Mouse (Mus musculus): Measurements from ENCODE around the gene Gm20605. TPM values are rescaled to one million over a fixed set of nuclear protein-coding genes. Genes with fewer than 3 reads are reported as not detected.

The Gm20605 gene
- polyA plus RNA-seq (2014; fragmentation: Nextera tagmentation; extraction: Ambion mirVana): 4.6 and 6.6 TPM in 2 replicates

DNA sequence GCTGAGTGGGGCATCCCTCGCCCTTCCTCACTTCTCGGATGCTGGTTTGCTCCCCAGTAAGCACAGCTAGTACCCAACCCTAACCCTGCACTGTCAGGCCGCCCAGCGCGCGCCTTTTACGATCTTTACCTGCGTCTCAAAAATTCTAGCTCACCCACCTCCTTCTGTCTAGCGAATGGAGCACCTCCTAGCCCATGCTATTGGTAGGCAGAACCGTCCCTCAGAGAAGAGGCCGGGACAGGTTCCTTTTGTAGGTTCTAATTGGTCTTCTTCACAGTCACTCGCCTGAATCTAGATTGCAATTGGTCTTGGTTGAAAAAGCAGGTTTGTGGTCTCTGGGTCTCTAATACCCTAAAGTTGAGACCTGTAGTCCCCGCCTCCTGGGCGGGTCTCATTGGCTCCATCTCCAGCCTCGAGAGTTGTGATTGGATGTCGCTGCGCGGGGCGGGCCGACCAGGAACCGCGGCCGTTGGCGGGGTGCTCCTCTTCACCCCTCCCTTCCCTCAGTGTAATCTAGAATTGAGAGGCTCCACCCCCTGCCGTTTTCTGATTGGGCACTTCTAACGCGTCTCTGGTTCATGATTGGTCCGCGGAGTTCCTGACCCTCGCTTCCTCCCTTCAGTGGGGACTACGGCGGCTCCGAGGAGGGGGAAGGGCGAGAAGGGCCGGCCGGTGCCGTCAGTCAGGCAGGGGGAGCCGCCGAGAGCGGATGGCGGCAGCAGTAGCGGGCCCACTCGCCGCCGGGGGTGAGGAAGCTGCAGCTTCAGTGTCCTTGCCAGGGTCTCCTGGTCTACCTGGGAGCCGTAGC is at the start of gene Gm20605, which contains the start of the genes Fbxo24 and Lrch4:
TSS of gene Gm20605 (plus strand) at position 678 of the 808 bp plus-strand sequence.
TSS of gene Fbxo24 (minus strand) at position 505 of the 808 bp plus-strand sequence.
TSS of gene Lrch4 (plus strand) at position 624 of the 808 bp plus-strand sequence.
- Histone ChIP-seq H3K4me2 (ENCODE audit: low read length) (peak within 1 kb of the TSS; percentile 74), H3K36me3 (ENCODE audit: control insufficient read depth, insufficient read depth, low read length) (peaks cover 12% of the 10 kb centered on the region), H3K27ac (ENCODE audit: low read depth, low read length) (peak within 1 kb of the TSS; percentile 84), H3K9me3 (replicated peaks; ENCODE audit: control insufficient read depth, low read length) (no peaks in the 10 kb centered on the region), H3K27me3 (replicated peaks; ENCODE audit: control insufficient read depth, insufficient read depth, low read length) (no peaks in the 10 kb centered on the region), H3K4me1 (ENCODE audit: control insufficient read depth, insufficient read depth, low read length) (peaks cover 21% of the 10 kb centered on the region), H3K9ac (ENCODE audit: low read length) (peak within 1 kb of the TSS; percentile 87), H3K4me3 (ENCODE audit: low read depth, low read length) (peak within 1 kb of the TSS; percentile 93)
- peak; percentile 98 for ATAC-seq
- peak; percentile 100 for DNase-seq (ENCODE audit: low spot score)
- under 1% methylated on average over 44 of the region's 46 CpGs for WGBS

DNA sequence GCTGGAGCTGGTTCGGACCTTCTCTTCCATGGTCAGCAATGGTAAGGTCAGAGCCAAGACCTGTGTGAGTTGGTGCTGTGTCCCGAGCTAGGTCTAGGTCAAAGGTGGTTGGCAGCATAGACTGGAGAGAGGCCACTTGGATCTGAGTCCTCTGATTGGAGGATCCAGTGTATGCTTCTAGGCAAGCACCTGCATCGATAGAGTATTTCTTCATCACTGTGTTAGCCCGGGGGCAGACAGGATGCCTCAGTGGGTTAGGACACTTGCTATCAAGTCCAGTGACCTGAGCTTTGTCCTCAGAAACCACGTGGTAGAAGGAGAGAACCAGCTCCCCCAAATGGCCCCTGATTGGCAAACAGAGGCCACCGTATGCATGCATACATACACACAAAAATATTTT is 48.7 kb upstream of the Gm20605 start:
- Histone ChIP-seq H3K4me2 (ENCODE audit: low read length) (no peak overlapping the region), H3K36me3 (ENCODE audit: control insufficient read depth, insufficient read depth, low read length) (no peaks in the 10 kb centered on the region), H3K27me3 (replicated peaks; ENCODE audit: control insufficient read depth, insufficient read depth, low read length) (no peaks in the 10 kb centered on the region), H3K9me3 (replicated peaks; ENCODE audit: control insufficient read depth, low read length) (no peaks in the 10 kb centered on the region), H3K4me3 (ENCODE audit: low read depth, low read length) (no peak overlapping the region), H3K4me1 (ENCODE audit: control insufficient read depth, insufficient read depth, low read length) (peaks cover 2% of the 10 kb centered on the region; the same call in 1 of the 2 replicates), H3K9ac (ENCODE audit: low read length) (no peak overlapping the region), H3K27ac (ENCODE audit: low read depth, low read length) (no peak overlapping the region)
- WGBS: 80% methylated on average over 6 of the region's 6 CpGs
- DNase-seq (ENCODE audit: low spot score): no peak
- no peak for ATAC-seq

DNA sequence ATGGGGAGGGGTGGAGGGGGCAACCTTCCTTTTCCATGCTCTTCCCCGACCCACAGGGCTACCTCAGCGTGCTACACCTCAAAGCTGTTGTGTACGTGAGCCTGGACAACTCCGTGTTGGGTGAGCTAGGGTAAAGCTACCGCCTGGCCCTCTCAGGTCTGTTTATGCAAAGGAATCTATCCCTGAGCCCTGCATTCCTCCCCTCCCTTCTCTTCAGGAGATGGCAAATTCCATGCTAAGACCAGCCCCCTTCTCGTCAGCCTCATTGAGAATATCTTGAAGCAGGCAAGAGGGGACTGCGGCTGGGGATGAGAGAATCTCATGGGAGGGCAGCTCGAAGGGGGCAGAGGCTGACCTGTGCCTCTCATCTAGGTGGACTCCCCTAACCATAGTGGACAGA is 46.3 kb upstream of the Gm20605 start:
- no peak overlapping the region; the same call in 1 of the 2 replicates for H3K4me3 ChIP-seq (ENCODE audit: low read depth, low read length)
- peak overlapping the region; percentile 64; the same call in 1 of the 2 replicates for H3K9ac ChIP-seq (ENCODE audit: low read length)
- H3K4me2 ChIP-seq (ENCODE audit: low read length): peak overlapping the region; percentile 54; the same call in 1 of the 2 replicates
- no peaks in the 10 kb centered on the region for H3K9me3 ChIP-seq (replicated peaks; ENCODE audit: control insufficient read depth, low read length)
- WGBS: 44% methylated on average over 8 of the region's 8 CpGs
- H3K4me1 ChIP-seq (ENCODE audit: control insufficient read depth, insufficient read depth, low read length): peaks cover 2% of the 10 kb centered on the region; the same call in 1 of the 2 replicates
- H3K27me3 ChIP-seq (replicated peaks; ENCODE audit: control insufficient read depth, insufficient read depth, low read length): no peaks in the 10 kb centered on the region
- no peak for DNase-seq (ENCODE audit: low spot score)
- no peaks in the 10 kb centered on the region for H3K36me3 ChIP-seq (ENCODE audit: control insufficient read depth, insufficient read depth, low read length)
- no peak overlapping the region for H3K27ac ChIP-seq (ENCODE audit: low read depth, low read length)
- ATAC-seq: no peak

DNA sequence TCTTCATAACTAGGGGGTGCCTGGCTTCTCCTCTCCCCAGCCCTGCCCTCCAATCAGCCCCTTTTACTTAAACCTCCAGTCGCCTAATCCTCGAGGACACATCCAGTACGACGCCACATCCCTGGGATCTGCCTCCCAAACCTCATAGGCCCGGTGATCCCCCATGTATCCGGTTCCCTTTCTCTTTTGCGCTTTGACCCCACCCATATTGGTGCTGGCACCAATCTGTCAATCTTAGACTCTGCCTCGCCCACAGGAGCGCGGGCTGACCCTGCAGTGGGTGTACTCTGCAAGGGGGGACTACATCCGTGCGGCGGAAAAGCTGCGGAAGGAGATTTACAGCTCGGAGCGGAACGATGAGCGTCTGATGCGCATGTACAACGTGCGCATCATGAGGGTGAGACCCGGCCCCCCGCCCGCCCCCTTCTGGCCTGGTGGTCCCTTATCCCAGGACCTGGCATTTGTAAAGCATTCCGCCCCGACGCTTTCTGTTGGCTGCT is 45.3 kb upstream of the Gm20605 start:
- peak; percentile 81 for ATAC-seq
- 19% methylated on average over 27 of the region's 27 CpGs for WGBS
- H3K4me3 ChIP-seq (ENCODE audit: low read depth, low read length): peak overlapping the region; percentile 33

DNA sequence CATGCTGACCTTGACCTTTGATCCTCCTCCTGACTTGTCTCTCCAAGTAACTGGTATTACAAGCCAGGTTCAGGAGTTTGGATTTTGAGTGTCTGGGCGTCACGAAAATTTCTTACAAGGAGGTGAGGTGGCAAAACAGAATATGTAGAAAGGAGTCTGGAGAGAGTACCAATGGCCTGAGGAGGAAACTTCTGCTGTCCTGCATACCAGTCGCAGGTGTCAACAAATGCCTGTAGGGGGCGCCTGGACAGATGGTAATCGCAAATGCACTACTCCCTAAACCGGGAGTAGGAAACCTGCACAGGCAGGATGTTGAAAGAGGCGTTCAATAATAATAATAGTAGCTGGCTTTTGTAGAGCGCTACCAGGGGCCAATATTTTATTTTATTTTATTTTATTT is 44.0 kb upstream of the Gm20605 start:
- Histone ChIP-seq H3K27ac (ENCODE audit: low read depth, low read length) (no peak overlapping the region), H3K9ac (ENCODE audit: low read length) (no peak overlapping the region), H3K36me3 (ENCODE audit: control insufficient read depth, insufficient read depth, low read length) (no peaks in the 10 kb centered on the region), H3K4me2 (ENCODE audit: low read length) (no peak overlapping the region), H3K9me3 (replicated peaks; ENCODE audit: control insufficient read depth, low read length) (no peaks in the 10 kb centered on the region), H3K4me1 (ENCODE audit: control insufficient read depth, insufficient read depth, low read length) (peaks cover 2% of the 10 kb centered on the region; the same call in 1 of the 2 replicates), H3K27me3 (replicated peaks; ENCODE audit: control insufficient read depth, insufficient read depth, low read length) (no peaks in the 10 kb centered on the region), H3K4me3 (ENCODE audit: low read depth, low read length) (no peak overlapping the region)
- WGBS: 34% methylated on average over 8 of the region's 8 CpGs
- ATAC-seq (0 out of 2 replicates have a peak, but pooled peaks have one; percentile 25), DNase-seq (ENCODE audit: low spot score) (peak; percentile 65)

More for the DNA sequence above, 45.3 kb upstream of the Gm20605 start:
- peak overlapping the region; percentile 59; the same call in 1 of the 2 replicates for H3K27ac ChIP-seq (ENCODE audit: low read depth, low read length)
- peak overlapping the region; percentile 64 for H3K9ac ChIP-seq (ENCODE audit: low read length)
- no peaks in the 10 kb centered on the region for H3K27me3 ChIP-seq (replicated peaks; ENCODE audit: control insufficient read depth, insufficient read depth, low read length)
- H3K4me1 ChIP-seq (ENCODE audit: control insufficient read depth, insufficient read depth, low read length): peaks cover 2% of the 10 kb centered on the region; the same call in 1 of the 2 replicates
- H3K9me3 ChIP-seq (replicated peaks; ENCODE audit: control insufficient read depth, low read length): no peaks in the 10 kb centered on the region
- H3K4me2 ChIP-seq (ENCODE audit: low read length): peak overlapping the region; percentile 54
- peak; percentile 81 for DNase-seq (ENCODE audit: low spot score)
- no peaks in the 10 kb centered on the region for H3K36me3 ChIP-seq (ENCODE audit: control insufficient read depth, insufficient read depth, low read length)

DNA sequence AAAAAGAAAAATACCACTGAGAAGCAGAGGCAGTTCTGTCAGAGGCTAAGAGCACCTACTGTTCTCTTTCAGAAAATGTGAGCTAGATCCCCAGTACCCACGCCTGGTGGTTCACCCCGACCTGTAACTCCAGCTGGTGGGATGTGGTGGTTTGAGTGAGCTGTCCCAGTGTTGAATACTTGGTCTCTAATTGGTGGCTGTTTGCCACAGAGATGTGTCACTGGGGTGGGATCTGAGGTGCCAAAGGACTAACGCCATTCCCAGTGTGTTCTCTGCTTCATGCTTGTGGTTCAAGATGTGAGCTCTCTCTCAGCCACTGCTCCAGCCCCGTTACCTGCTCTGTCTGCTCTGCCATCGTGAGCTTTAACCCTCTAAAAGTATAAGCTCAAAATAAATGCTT is 38.5 kb upstream of the Gm20605 start:
- DNase-seq (ENCODE audit: low spot score) (no peak), ATAC-seq (no peak)
- Histone ChIP-seq H3K36me3 (ENCODE audit: control insufficient read depth, insufficient read depth, low read length) (no peaks in the 10 kb centered on the region), H3K4me2 (ENCODE audit: low read length) (no peak overlapping the region), H3K9me3 (replicated peaks; ENCODE audit: control insufficient read depth, low read length) (no peaks in the 10 kb centered on the region), H3K4me1 (ENCODE audit: control insufficient read depth, insufficient read depth, low read length) (no peaks in the 10 kb centered on the region), H3K27ac (ENCODE audit: low read depth, low read length) (no peak overlapping the region), H3K9ac (ENCODE audit: low read length) (no peak overlapping the region), H3K27me3 (replicated peaks; ENCODE audit: control insufficient read depth, insufficient read depth, low read length) (no peaks in the 10 kb centered on the region), H3K4me3 (ENCODE audit: low read depth, low read length) (no peak overlapping the region)
- 77% methylated on average over 5 of the region's 5 CpGs for WGBS

DNA sequence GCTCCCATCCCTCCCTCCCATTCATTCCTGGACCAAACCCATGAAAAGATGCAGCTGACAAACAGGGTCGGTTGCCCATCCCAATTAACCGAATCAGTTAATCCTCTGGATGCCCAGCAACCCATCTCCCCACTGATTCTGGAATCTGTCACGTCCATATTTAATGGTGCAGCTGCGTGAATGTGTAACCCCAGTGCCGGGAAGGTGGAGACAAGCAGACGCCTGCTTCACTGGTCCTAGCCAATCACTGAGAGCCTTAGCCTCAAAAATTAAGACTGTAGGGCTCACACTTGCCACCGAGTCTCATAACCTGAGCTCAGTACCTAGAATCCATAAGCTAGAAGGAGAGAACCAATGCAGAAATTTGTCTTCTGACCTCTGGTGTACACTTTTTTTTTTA is 33.1 kb upstream of the Gm20605 start:
- WGBS: 75% methylated on average over 7 of the region's 7 CpGs
- DNase-seq (ENCODE audit: low spot score) (no peak), ATAC-seq (no peak)
- Histone ChIP-seq H3K27me3 (replicated peaks; ENCODE audit: control insufficient read depth, insufficient read depth, low read length) (no peaks in the 10 kb centered on the region), H3K4me3 (ENCODE audit: low read depth, low read length) (no peak overlapping the region), H3K9ac (ENCODE audit: low read length) (no peak overlapping the region), H3K27ac (ENCODE audit: low read depth, low read length) (no peak overlapping the region), H3K36me3 (ENCODE audit: control insufficient read depth, insufficient read depth, low read length) (no peaks in the 10 kb centered on the region), H3K4me1 (ENCODE audit: control insufficient read depth, insufficient read depth, low read length) (peaks cover 13% of the 10 kb centered on the region), H3K4me2 (ENCODE audit: low read length) (no peak overlapping the region), H3K9me3 (replicated peaks; ENCODE audit: control insufficient read depth, low read length) (no peaks in the 10 kb centered on the region)

DNA sequence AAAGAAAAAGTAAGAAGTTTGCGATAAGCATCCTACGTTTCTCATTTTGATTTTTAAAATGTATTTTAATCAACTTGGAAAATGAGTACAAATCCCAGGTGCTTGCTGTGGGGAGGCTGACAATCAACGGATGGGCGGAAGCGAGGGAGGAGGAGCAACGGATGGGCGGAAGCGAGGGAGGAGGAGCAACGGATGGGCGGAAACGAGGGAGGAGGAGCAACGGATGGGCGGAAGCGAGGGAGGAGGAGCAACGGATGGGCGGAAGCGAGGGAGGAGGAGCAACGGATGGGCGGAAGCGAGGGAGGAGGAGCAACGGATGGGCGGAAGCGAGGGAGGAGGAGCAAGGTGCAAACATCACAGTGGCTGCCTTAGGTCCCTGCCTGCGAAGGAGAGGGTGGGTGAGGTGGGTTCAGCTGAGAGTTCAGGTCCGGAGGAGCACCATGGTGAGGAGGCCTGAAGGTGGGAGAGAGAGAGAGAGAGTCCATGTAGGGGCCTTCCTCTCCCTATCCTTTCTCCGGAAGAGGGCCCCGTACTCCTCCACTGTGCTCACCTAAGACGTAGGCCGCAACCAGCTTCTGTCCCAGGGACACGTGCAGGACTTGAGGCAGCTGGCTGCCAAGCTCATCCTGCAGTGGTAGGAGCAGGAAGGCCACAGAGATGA is 32.2 kb upstream of the Gm20605 start:
- no peaks in the 10 kb centered on the region for H3K9me3 ChIP-seq (replicated peaks; ENCODE audit: control insufficient read depth, low read length)
- DNase-seq (ENCODE audit: low spot score) (no peak), ATAC-seq (no peak)
- peak overlapping the region; percentile 21; the same call in 1 of the 2 replicates for H3K4me2 ChIP-seq (ENCODE audit: low read length)
- peaks cover 13% of the 10 kb centered on the region for H3K4me1 ChIP-seq (ENCODE audit: control insufficient read depth, insufficient read depth, low read length)
- H3K27me3 ChIP-seq (replicated peaks; ENCODE audit: control insufficient read depth, insufficient read depth, low read length): no peaks in the 10 kb centered on the region
- no peak overlapping the region for H3K27ac ChIP-seq (ENCODE audit: low read depth, low read length)
- H3K4me3 ChIP-seq (ENCODE audit: low read depth, low read length): no peak overlapping the region
- WGBS: 38% methylated on average over 22 of the region's 30 CpGs
- no peaks in the 10 kb centered on the region for H3K36me3 ChIP-seq (ENCODE audit: control insufficient read depth, insufficient read depth, low read length)
- H3K9ac ChIP-seq (ENCODE audit: low read length): no peak overlapping the region

Data from forebrain, embryonic 14.5 days (tissue).